Mouse (Mus musculus) midbrain, embryonic 16.5 days (tissue): ENCODE measurements around the gene Ppp4r1. TPM values are rescaled to one million over a fixed set of nuclear protein-coding genes. Genes with fewer than 3 reads are reported as not detected.

Experiments used
- polyA plus RNA-seq: library from polyadenylated mRNA; unstranded; fragments of >200 nt; fragmentation: Nextera tagmentation; extraction: Ambion mirVana; gene quantifications from 2 replicates; pipeline ENCODE4 v1.2.1, GENCODE M21; 2015

Gene Ppp4r1
- polyA plus RNA-seq, 1 experiment from 2014 or later: 41.5 TPM

Other genes with a start within 250 kb of the Ppp4r1 start
- gene Tmem232, start 241.8 kb upstream of the Ppp4r1 start, polyA plus RNA-seq: 0.46 and 0.92 TPM in 2 replicates
- 275 and 287 TPM in 2 replicates for gene Vapa, start 169.0 kb upstream of the Ppp4r1 start, polyA plus RNA-seq
- not detected in 2 replicates for gene Txndc2, start 140.4 kb upstream of the Ppp4r1 start, polyA plus RNA-seq
- 79.4 and 86.0 TPM in 2 replicates for gene Rab31, start 9.8 kb upstream of the Ppp4r1 start, polyA plus RNA-seq
- 50.2 and 51.6 TPM in 2 replicates for gene Ralbp1, start 103.2 kb downstream of the Ppp4r1 start, polyA plus RNA-seq
- gene Twsg1, start 168.7 kb downstream of the Ppp4r1 start, polyA plus RNA-seq: 47.1 and 54.0 TPM in 2 replicates